Mouse (Mus musculus) intestine, postnatal 0 days (tissue): ENCODE results near the gene F2rl3. TPM values are rescaled to one million over a fixed set of nuclear protein-coding genes. Genes with fewer than 3 reads are reported as not detected.
A peak's percentile ranks its signal among the peaks of the same experiment; 100 is the strongest.

Experiments
- ATAC-seq: fragments of 200-750 bp; cut with Nextera tagmentation; 2 replicates; pipeline ENCODE4 v1.8.0; 2017; ENCODE audit warnings: mild to moderate bottlenecking, moderate TSS enrichment, moderate library complexity
- H3K27ac ChIP-seq: fragments of 300-500 bp; sonication (generic); 2 replicates; pipeline ENCODE4 v1.5.1; 2014; ENCODE audit warnings: mild to moderate bottlenecking, low read depth, low read length, moderate library complexity
- H3K27me3 ChIP-seq: fragments of 300-500 bp; sonication (generic); replicated peaks from 2 replicates; pipeline ENCODE4 v1.6.1; 2014; ENCODE audit warnings: low read length, mixed read lengths; ENCODE audit not compliant: control insufficient read depth, insufficient read depth
- H3K36me3 ChIP-seq: fragments of 300-500 bp; sonication (generic); 2 replicates; pipeline ENCODE4 v1.6.1; 2014; ENCODE audit warnings: mild to moderate bottlenecking, moderate library complexity; ENCODE audit not compliant: control insufficient read depth, insufficient read depth
- H3K4me1 ChIP-seq: fragments of 300-500 bp; sonication (generic); replicated peaks from 2 replicates; pipeline ENCODE4 v1.6.1; 2014; ENCODE audit warnings: antibody characterized with exemption, low read length, mixed read lengths; ENCODE audit not compliant: control insufficient read depth, insufficient read depth
- H3K4me2 ChIP-seq: fragments of 300-500 bp; sonication (generic); replicated peaks from 2 replicates; pipeline ENCODE4 v1.6.1; 2014; ENCODE audit warnings: low read depth, mild to moderate bottlenecking, moderate library complexity
- H3K4me3 ChIP-seq: fragments of 300-500 bp; sonication (generic); 2 replicates; pipeline ENCODE4 v1.5.1; 2014; ENCODE audit warnings: low read depth, low read length
- H3K9ac ChIP-seq: fragments of 300-500 bp; sonication (generic); 2 replicates; pipeline ENCODE4 v1.6.1; 2014; ENCODE audit warnings: mild to moderate bottlenecking, low read depth, low read length
- H3K9me3 ChIP-seq: fragments of 300-500 bp; sonication (generic); 2 replicates; pipeline ENCODE4 v1.6.1; 2016; ENCODE audit warnings: mixed run types; ENCODE audit not compliant: control insufficient read depth
- CTCF ChIP-seq: sonication (generic); IDR thresholded peaks from 2 replicates; pipeline ENCODE4 v1.5.1; 2016; ENCODE audit warnings: low read depth, mild to moderate bottlenecking, control low read depth, antibody characterized with exemption, moderate library complexity
- WGBS: fragments of 180-500 bp; shearing (Covaris S2); extraction: QIAGEN DNeasy Blood & Tissue Kit; methylation state at CpG from one replicate; pipeline ENCODE4 v1.1.7; 2014; 5-methylcytosine and 5-hydroxymethylcytosine counted together
- polyA plus RNA-seq: library from polyadenylated mRNA; unstranded; fragments of >200 nt; fragmentation: Nextera tagmentation; extraction: Ambion mirVana; gene quantifications from 2 replicates; pipeline ENCODE4 v1.2.1, GENCODE M21; 2015

F2rl3 gene
- polyA plus RNA-seq, 1 experiment from 2014 or later = 2.4 TPM

DNA sequence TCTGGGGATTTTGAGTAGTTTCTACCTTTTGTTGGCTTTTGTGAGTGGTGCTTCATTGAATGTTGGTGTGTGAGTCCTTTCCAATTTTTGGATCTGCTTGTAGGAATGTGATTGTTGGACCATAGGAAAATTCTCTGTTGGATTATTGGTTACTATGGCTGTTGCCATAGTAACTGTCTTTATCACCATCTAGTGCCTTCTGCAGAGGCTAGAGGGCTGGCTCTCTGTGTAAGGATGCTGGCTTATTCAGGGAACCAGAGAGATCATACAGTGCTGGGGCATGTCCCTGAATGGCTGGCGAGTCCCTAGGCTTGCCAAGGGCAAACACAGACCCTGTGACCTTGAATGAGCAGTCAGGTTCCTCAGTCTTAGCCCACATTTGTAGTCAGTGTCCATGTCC lies 33.0 kb upstream of the F2rl3 start:
- H3K9me3 ChIP-seq = no peaks in the 10 kb centered on the region
- H3K27ac ChIP-seq = no peak overlapping the region
- ATAC-seq = no peak
- H3K9ac ChIP-seq = no peak overlapping the region
- no peaks in the 10 kb centered on the region for H3K4me1 ChIP-seq
- no peak for TF ChIP-seq CTCF
- 92% methylated on average over 1 of the region's 1 CpGs for WGBS
- no peak overlapping the region for H3K4me2 ChIP-seq
- H3K27me3 ChIP-seq = no peaks in the 10 kb centered on the region
- peaks cover 81% of the 10 kb centered on the region for H3K36me3 ChIP-seq
- no peak overlapping the region for H3K4me3 ChIP-seq

DNA sequence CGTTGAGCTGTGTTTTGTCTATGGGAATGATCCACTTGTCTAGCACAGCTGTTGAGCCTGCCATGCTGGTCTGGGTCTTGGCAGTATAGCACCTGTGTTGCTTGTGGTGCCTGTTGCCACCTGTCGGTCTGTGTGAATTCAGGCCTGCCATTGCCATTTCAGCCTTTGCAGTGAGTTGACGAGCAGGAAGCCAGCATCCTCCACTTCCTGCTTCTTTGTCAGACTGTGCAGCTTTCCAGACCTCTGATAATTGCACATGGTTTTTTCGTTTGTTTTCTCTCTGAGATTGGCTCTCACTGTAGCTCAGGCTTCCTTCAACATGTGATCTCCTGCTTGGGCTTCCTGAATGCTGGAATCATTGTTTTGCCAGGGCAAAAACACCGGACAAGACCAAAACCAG lies 26.7 kb upstream of the F2rl3 start:
- Histone ChIP-seq H3K4me3 (no peak overlapping the region), H3K4me1 (no peaks in the 10 kb centered on the region), H3K9me3 (no peaks in the 10 kb centered on the region), H3K27me3 (no peaks in the 10 kb centered on the region), H3K27ac (no peak overlapping the region), H3K36me3 (peaks cover 90% of the 10 kb centered on the region), H3K4me2 (no peak overlapping the region), H3K9ac (no peak overlapping the region)
- TF ChIP-seq CTCF = peak; percentile 26; the same call in 1 of the 2 replicates
- WGBS = 73% methylated on average over 5 of the region's 5 CpGs
- ATAC-seq = no peak

DNA sequence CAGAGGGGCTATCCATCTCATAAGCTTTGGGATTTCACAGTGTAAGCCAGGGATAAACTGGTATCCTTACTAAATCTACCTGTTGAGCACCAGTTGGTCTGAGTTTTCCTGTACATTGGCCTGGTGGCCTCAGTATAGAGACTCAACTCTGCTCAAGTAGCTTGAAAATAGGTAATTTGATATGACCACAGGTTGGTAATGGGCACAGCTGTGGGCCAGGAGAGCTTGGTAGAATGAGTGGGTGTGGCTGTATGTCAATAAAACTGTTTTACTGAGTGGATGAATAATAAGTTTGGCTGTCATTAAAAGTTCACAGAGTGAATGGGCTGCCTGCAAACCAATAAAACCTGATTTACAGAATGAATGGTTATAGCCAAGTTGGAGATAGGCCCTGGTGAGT lies 24.8 kb upstream of the F2rl3 start:
- Histone ChIP-seq H3K4me3 (no peak overlapping the region), H3K9me3 (no peaks in the 10 kb centered on the region), H3K9ac (no peak overlapping the region), H3K36me3 (peaks cover 85% of the 10 kb centered on the region), H3K27ac (no peak overlapping the region; the same call in 1 of the 2 replicates), H3K4me2 (no peak overlapping the region), H3K27me3 (no peaks in the 10 kb centered on the region), H3K4me1 (no peaks in the 10 kb centered on the region)
- TF ChIP-seq CTCF = no peak
- no peak; the same call in 1 of the 2 replicates for ATAC-seq

DNA sequence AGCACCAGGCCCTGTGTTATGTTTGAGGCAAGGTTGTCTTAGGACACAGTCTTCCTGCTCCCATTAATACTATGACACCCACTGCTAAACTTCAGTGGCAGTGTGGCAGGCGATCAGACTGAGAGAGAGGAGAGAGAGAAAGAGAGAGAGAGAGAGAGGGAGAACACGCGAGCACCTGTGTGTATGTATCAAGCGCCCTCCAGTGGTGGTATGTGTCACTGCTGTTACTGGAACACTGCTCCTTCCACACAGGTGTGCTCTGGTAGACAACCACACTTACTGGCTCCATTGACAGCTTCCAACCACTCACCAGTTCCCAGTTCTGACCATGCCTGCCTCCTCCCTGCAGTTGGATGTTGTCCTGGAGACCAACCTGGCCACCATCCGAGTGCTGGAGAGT lies 15.6 kb upstream of the F2rl3 start:
- no peaks in the 10 kb centered on the region for H3K9me3 ChIP-seq
- H3K4me3 ChIP-seq = no peak overlapping the region
- no peaks in the 10 kb centered on the region for H3K27me3 ChIP-seq
- peak; percentile 90 for TF ChIP-seq CTCF
- H3K4me1 ChIP-seq = no peaks in the 10 kb centered on the region
- peaks cover 90% of the 10 kb centered on the region for H3K36me3 ChIP-seq
- H3K4me2 ChIP-seq = no peak overlapping the region
- ATAC-seq = 0 out of 2 replicates have a peak, but pooled peaks have one; percentile 31
- no peak overlapping the region for H3K9ac ChIP-seq
- H3K27ac ChIP-seq = no peak overlapping the region
- WGBS = 33% methylated on average over 5 of the region's 5 CpGs

DNA sequence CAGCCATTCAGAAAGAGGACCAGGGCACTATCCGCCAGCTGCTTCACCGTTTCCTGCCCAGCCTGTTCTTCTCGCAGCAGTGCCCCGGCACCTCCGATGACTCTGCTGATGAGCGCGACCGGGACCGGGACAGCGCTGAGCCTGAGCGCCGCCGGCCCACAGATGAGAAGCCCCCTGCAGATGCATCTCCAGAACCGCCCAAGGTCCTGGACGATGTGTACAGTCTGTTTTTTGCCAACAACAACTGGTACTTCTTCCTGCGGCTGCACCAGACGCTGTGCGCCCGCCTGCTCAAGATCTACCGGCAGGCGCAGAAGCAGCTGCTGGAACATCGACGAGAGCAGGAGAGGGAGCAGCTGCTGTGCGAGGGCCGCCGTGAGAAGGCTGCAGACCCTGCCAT lies 11.8 kb upstream of the F2rl3 start:
- H3K36me3 ChIP-seq = peaks cover 95% of the 10 kb centered on the region
- H3K9me3 ChIP-seq = no peaks in the 10 kb centered on the region
- no peak overlapping the region for H3K9ac ChIP-seq
- no peak overlapping the region for H3K4me2 ChIP-seq
- no peak overlapping the region for H3K27ac ChIP-seq
- TF ChIP-seq CTCF = no peak
- H3K4me1 ChIP-seq = no peaks in the 10 kb centered on the region
- no peaks in the 10 kb centered on the region for H3K27me3 ChIP-seq
- no peak for ATAC-seq
- no peak overlapping the region for H3K4me3 ChIP-seq
- 91% methylated on average over 26 of the region's 26 CpGs for WGBS

DNA sequence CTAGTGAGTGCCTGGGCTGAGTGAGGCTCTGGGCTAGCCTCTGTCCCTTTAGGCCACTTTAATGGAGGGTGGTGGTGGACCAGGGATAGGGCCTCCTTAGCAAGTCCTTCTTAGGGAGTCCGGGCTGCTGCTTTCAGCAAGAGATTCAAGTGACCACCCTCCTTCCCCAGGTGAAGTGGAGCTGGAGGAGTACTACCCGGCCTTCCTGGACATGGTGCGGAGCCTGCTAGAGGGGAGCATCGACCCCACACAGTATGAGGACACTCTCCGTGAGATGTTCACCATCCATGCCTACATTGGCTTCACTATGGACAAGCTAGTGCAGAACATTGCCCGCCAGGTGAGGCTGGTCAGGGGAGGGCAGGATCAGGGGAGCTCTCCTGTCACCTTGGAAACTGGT lies 11.4 kb upstream of the F2rl3 start:
- Histone ChIP-seq H3K4me1 (no peaks in the 10 kb centered on the region), H3K4me3 (no peak overlapping the region), H3K9ac (no peak overlapping the region), H3K27me3 (no peaks in the 10 kb centered on the region), H3K36me3 (peaks cover 93% of the 10 kb centered on the region), H3K27ac (no peak overlapping the region), H3K4me2 (no peak overlapping the region), H3K9me3 (no peaks in the 10 kb centered on the region)
- 96% methylated on average over 6 of the region's 6 CpGs for WGBS
- no peak for ATAC-seq
- TF ChIP-seq CTCF = no peak

DNA sequence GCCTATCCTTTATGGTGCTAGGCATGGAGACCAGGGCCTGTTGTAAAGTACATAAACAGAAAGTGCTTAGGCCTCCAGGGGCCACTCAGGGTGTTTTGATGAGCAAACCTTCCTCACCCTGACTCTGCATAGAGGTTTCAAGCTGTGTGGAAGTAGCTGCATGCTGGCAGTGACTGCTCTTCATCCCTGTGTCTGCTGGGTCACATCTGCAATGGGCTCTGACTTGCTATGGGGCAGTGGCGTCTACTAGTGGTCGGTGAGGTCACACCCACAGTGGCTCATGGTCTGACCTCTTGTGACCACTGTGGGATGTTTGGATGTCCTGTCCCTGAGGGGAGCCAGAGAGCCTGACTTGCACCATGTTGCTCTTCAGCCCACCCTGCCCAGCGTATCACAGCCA lies 10.6 kb upstream of the F2rl3 start:
- no peak overlapping the region for H3K27ac ChIP-seq
- no peaks in the 10 kb centered on the region for H3K27me3 ChIP-seq
- no peak for ATAC-seq
- no peaks in the 10 kb centered on the region for H3K9me3 ChIP-seq
- H3K4me2 ChIP-seq = no peak overlapping the region
- H3K4me1 ChIP-seq = no peaks in the 10 kb centered on the region
- TF ChIP-seq CTCF = peak; percentile 28; the same call in 1 of the 2 replicates
- peaks cover 92% of the 10 kb centered on the region for H3K36me3 ChIP-seq
- H3K4me3 ChIP-seq = no peak overlapping the region
- no peak overlapping the region for H3K9ac ChIP-seq
- WGBS = 83% methylated on average over 3 of the region's 3 CpGs
